Mouse (Mus musculus) liver, postnatal 0 days (tissue): ENCODE measurements at regions not wholly inside any gene's neighbourhood (a gene's known extent, or its start where the extent isn't known, plus 50 kb on each side); places are given as distances from the start of the nearest gene placed in this dataset.

Experiments used
- CTCF ChIP-seq: sonication (generic); IDR thresholded peaks from 2 replicates; pipeline ENCODE4 v1.5.1; 2016; ENCODE audit warnings: antibody characterized with exemption, low read depth
- EP300 ChIP-seq: IDR thresholded peaks from 2 replicates; pipeline ENCODE4 v1.6.1; 2016; ENCODE audit warnings: antibody characterized with exemption, low read depth, mild to moderate bottlenecking

GRCm38 (mm10) chr7:66523959-66524358, 96.6 kb upstream of the Aldh1a3 start:
- TF ChIP-seq CTCF (no peak), EP300 (no peak)
